Mouse (Mus musculus): Measurements from ENCODE around the gene Vegfa. TPM values are rescaled to one million over a fixed set of nuclear protein-coding genes. Genes with fewer than 3 reads are reported as not detected.

The Vegfa gene
- polyA plus RNA-seq, 1 experiment = 177 TPM

DNA sequence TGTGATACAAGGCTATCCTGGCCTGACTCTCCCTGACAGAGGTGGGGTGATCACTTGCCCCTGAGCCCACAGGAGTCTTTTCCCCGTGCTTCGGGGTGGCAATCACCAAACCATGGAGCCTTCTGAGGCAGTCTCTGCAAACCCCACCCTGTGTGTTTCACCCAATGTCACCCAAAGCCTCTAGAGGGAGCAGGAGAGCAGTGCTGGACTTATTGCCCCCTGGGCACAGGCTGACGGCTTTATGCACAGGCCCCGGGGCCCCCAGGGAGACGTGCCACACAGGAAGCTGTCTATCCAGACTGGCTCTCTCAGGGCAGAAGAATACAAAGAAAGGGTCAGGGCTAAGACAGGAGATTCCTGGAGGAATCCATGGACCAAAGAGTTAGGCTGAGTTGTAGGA lies 9.1 kb upstream of the Vegfa start:
- Histone ChIP-seq H3K4me1 (ENCODE audit: control insufficient read depth, insufficient read depth, insufficient read length, low read length) (no peaks in the 10 kb centered on the region), H3K27ac (ENCODE audit: insufficient read depth, low read depth, low read length) (no peak overlapping the region), H3K27me3 (ENCODE audit: control insufficient read depth, insufficient read depth, low read length) (no peaks in the 10 kb centered on the region), H3K36me3 (ENCODE audit: control insufficient read depth, insufficient read depth, low read length) (no peaks in the 10 kb centered on the region), H3K4me3 (ENCODE audit: low read depth, low read length) (no peak overlapping the region)
- TF ChIP-seq POLR2A (IDR thresholded peaks at IDR 0.05; ENCODE audit: low read depth, low read length) (0 out of 2 replicates have a peak, but pooled peaks have one; percentile 14), CTCF (IDR thresholded peaks at IDR 0.05; ENCODE audit: extremely low read depth, insufficient read length, insufficient replicate concordance, low read depth, low read length) (peak; percentile 76)
- WGBS = 36% methylated on average over 5 of the region's 5 CpGs

DNA sequence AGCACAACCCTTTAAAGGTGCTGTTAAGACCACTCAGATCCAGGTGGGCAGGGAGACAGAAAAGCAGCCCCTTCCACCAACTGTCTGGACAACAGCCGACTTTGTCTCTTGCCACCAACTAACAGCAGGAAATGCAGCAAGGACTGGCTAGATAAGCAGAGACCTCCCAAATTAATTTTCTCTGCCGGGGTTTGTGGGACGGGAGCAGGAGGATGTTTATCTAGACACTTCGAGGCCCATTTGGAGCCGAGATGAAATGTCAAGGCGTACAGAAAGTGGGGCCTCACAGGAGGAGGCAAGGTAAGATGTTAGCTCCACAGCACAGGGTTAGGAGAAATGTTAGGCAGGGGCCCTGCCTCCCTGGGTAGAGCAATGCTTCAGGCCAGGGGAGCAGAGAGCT lies 8.4 kb upstream of the Vegfa start:
- Histone ChIP-seq H3K27me3 (ENCODE audit: control insufficient read depth, insufficient read depth, low read length) (no peaks in the 10 kb centered on the region), H3K4me1 (ENCODE audit: control insufficient read depth, insufficient read depth, insufficient read length, low read length) (no peaks in the 10 kb centered on the region), H3K36me3 (ENCODE audit: control insufficient read depth, insufficient read depth, low read length) (no peaks in the 10 kb centered on the region), H3K27ac (ENCODE audit: insufficient read depth, low read depth, low read length) (no peak overlapping the region), H3K4me3 (ENCODE audit: low read depth, low read length) (no peak overlapping the region)
- TF ChIP-seq POLR2A (IDR thresholded peaks at IDR 0.05; ENCODE audit: low read depth, low read length) (no peak), CTCF (IDR thresholded peaks at IDR 0.05; ENCODE audit: extremely low read depth, insufficient read length, insufficient replicate concordance, low read depth, low read length) (no peak)
- WGBS = 56% methylated on average over 6 of the region's 6 CpGs

GRCm38 (mm10) chr17:46038906-46039305 lies 6.7 kb upstream of the Vegfa start:
- no peak overlapping the region for H3K27ac ChIP-seq (ENCODE audit: insufficient read depth, low read depth, low read length)
- H3K4me1 ChIP-seq (ENCODE audit: control insufficient read depth, insufficient read depth, insufficient read length, low read length) = no peaks in the 10 kb centered on the region
- no peaks in the 10 kb centered on the region for H3K27me3 ChIP-seq (ENCODE audit: control insufficient read depth, insufficient read depth, low read length)
- no peaks in the 10 kb centered on the region for H3K36me3 ChIP-seq (ENCODE audit: control insufficient read depth, insufficient read depth, low read length)
- WGBS = 44% methylated on average over 3 of the region's 3 CpGs
- H3K4me3 ChIP-seq (ENCODE audit: low read depth, low read length) = no peak overlapping the region
- TF ChIP-seq CTCF (IDR thresholded peaks at IDR 0.05; ENCODE audit: extremely low read depth, insufficient read length, insufficient replicate concordance, low read depth, low read length) = no peak
- no peak for TF ChIP-seq POLR2A (IDR thresholded peaks at IDR 0.05; ENCODE audit: low read depth, low read length)

GRCm38 (mm10) chr17:46036400-46036799 lies 4.2 kb upstream of the Vegfa start:
- H3K27me3 ChIP-seq (ENCODE audit: control insufficient read depth, insufficient read depth, low read length) = no peaks in the 10 kb centered on the region
- TF ChIP-seq CTCF (IDR thresholded peaks at IDR 0.05; ENCODE audit: extremely low read depth, insufficient read length, insufficient replicate concordance, low read depth, low read length) = no peak
- H3K4me1 ChIP-seq (ENCODE audit: control insufficient read depth, insufficient read depth, insufficient read length, low read length) = no peaks in the 10 kb centered on the region
- no peak overlapping the region for H3K27ac ChIP-seq (ENCODE audit: insufficient read depth, low read depth, low read length)
- H3K4me3 ChIP-seq (ENCODE audit: low read depth, low read length) = no peak overlapping the region
- H3K36me3 ChIP-seq (ENCODE audit: control insufficient read depth, insufficient read depth, low read length) = no peaks in the 10 kb centered on the region
- WGBS = 78% methylated on average over 6 of the region's 6 CpGs

- H3K27ac ChIP-seq (ENCODE audit: insufficient read depth, low read depth, low read length) = no peak overlapping the region
- TF ChIP-seq CTCF (IDR thresholded peaks at IDR 0.05; ENCODE audit: extremely low read depth, insufficient read length, insufficient replicate concordance, low read depth, low read length) (no peak), POLR2A (IDR thresholded peaks at IDR 0.05; ENCODE audit: low read depth, low read length) (no peak)
- H3K4me1 ChIP-seq (ENCODE audit: control insufficient read depth, insufficient read depth, insufficient read length, low read length) = no peaks in the 10 kb centered on the region
- no peaks in the 10 kb centered on the region for H3K27me3 ChIP-seq (ENCODE audit: control insufficient read depth, insufficient read depth, low read length)
- WGBS = 80% methylated on average over 6 of the region's 6 CpGs
- H3K4me3 ChIP-seq (ENCODE audit: low read depth, low read length) = no peak overlapping the region
- no peaks in the 10 kb centered on the region for H3K36me3 ChIP-seq (ENCODE audit: control insufficient read depth, insufficient read depth, low read length)
Observed at GRCm38 (mm10) chr17:46034110-46034509, 1.9 kb upstream of the Vegfa start.

GRCm38 (mm10) chr17:46033607-46034006 lies 1.4 kb upstream of the Vegfa start:
- H3K27me3 ChIP-seq (ENCODE audit: control insufficient read depth, insufficient read depth, low read length) = no peaks in the 10 kb centered on the region
- H3K27ac ChIP-seq (ENCODE audit: insufficient read depth, low read depth, low read length) = no peak overlapping the region
- no peaks in the 10 kb centered on the region for H3K4me1 ChIP-seq (ENCODE audit: control insufficient read depth, insufficient read depth, insufficient read length, low read length)

DNA sequence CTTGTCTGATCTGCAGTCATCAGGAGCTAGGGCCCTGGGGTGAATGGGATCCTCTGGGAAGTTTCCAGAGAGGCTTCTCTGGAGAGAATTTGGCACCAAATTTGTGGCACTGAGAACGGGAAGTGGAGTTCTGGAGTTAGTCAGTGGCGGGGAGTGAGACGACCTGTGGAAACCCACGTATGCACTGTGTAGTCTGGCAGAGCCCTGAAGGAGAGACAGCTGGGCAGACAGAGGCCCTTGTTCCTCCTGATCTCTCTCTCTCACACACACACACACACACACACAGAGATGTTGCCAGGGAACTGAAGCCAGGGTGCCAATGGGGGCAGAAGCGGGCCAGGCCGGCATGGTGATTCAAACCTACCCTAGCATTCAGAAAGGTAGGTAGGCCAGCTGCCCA lies 953 bp upstream of the Vegfa start:
- H3K4me1 ChIP-seq (ENCODE audit: control insufficient read depth, insufficient read depth, insufficient read length, low read length) = no peaks in the 10 kb centered on the region
- H3K27me3 ChIP-seq (ENCODE audit: control insufficient read depth, insufficient read depth, low read length) = no peaks in the 10 kb centered on the region
- no peak overlapping the region for H3K4me3 ChIP-seq (ENCODE audit: low read depth, low read length)
- 65% methylated on average over 6 of the region's 6 CpGs for WGBS
- H3K27ac ChIP-seq (ENCODE audit: insufficient read depth, low read depth, low read length) = no peak overlapping the region
- no peak for TF ChIP-seq POLR2A (IDR thresholded peaks at IDR 0.05; ENCODE audit: low read depth, low read length)
- TF ChIP-seq CTCF (IDR thresholded peaks at IDR 0.05; ENCODE audit: extremely low read depth, insufficient read length, insufficient replicate concordance, low read depth, low read length) = no peak
- H3K36me3 ChIP-seq (ENCODE audit: control insufficient read depth, insufficient read depth, low read length) = no peaks in the 10 kb centered on the region

More at GRCm38 (mm10) chr17:46033607-46034006, 1.4 kb upstream of the Vegfa start:
- Histone ChIP-seq H3K36me3 (ENCODE audit: control insufficient read depth, insufficient read depth, low read length) (no peaks in the 10 kb centered on the region), H3K4me3 (ENCODE audit: low read depth, low read length) (no peak overlapping the region)
- 72% methylated on average over 2 of the region's 2 CpGs for WGBS
- TF ChIP-seq CTCF (IDR thresholded peaks at IDR 0.05; ENCODE audit: extremely low read depth, insufficient read length, insufficient replicate concordance, low read depth, low read length) = no peak
- TF ChIP-seq POLR2A (IDR thresholded peaks at IDR 0.05; ENCODE audit: low read depth, low read length) = no peak

Measured in small intestine, adult 2 months (tissue).